Comparison of ENCODE assay signal across 13 mouse cellular contexts in the genomic region with DNA sequence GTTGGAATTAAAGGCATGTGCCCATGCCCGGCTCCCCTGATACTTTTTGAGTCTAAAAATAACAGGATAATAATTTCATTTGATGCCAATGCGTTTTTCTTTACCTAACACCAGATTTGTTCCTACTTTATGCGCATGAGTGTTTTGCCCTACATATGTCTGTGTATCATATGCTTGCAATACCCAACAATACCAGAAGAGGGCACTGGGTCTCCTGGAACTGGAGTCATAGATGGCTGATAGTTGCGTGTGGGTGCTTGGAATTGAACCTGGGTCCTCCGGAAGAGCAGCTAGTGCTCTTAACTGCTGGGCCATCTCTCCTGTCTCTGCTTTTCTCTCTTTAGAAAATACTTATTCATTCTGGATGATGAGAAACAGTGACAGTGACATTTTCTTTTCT.
DNase-seq lines count a peak whose midpoint lies in the region; ATAC-seq and TF ChIP-seq lines count a peak whose summit lies in the region.
"Had no signal": no experiment of that assay in that cellular context is flagged by ENCODE, and none has a peak within 500 bp of the region (broad histone marks: within the 10 kb centered on the region; RNA-seq: fewer than 3 reads in every experiment).

No protein-coding gene starts in this region.

- 92% methylated on average over 5 of the region's 5 CpGs for WGBS in kidney, postnatal 0 days
- 92% methylated on average over 5 of the region's 5 CpGs for WGBS in kidney, adult 2 months
- WGBS in thymus, adult 2 months = 91% methylated on average over 5 of the region's 5 CpGs

- no peak overlapping the region for H3K4me3 ChIP-seq in kidney, postnatal 0 days (replicated peaks; ENCODE audit: low read depth, low read length)
- H3K4me3 ChIP-seq in kidney, adult 2 months (ENCODE audit: insufficient read depth, low read depth, low read length) = no peak overlapping the region
- H3K4me3 ChIP-seq in thymus, adult 2 months (ENCODE audit: control insufficient read depth, insufficient read depth, low read length) = no peak overlapping the region
- H3K4me3 ChIP-seq in MEL (ENCODE audit: control insufficient read depth in 1 of 2, insufficient read depth in 1 of 2, low read depth in 2 of 2, low read length in 2 of 2) = no peak overlapping the region
- H3K4me3 ChIP-seq: lung, embryonic 15.5 days had no signal

- H3K27ac ChIP-seq in kidney, postnatal 0 days = no peak overlapping the region
- no peak overlapping the region for H3K27ac ChIP-seq in kidney, adult 2 months (ENCODE audit: insufficient read depth, low read depth, low read length)
- H3K27ac ChIP-seq in thymus, adult 2 months (ENCODE audit: control insufficient read depth, insufficient read depth, low read length) = no peak overlapping the region
- H3K27ac ChIP-seq in MEL (ENCODE audit: control insufficient read depth, low read depth, low read length) = no peak overlapping the region
- H3K27ac ChIP-seq: hindbrain, embryonic 14.5 days; lung, embryonic 15.5 days had no signal

- no peak for TF ChIP-seq POLR2A in kidney, adult 2 months (IDR thresholded peaks at IDR 0.05; ENCODE audit: low read depth, low read length)
- TF ChIP-seq POLR2A in thymus, adult 2 months (IDR thresholded peaks at IDR 0.05; ENCODE audit: control insufficient read depth, extremely low read depth, insufficient read depth, low read length, poor library complexity) = no peak
- TF ChIP-seq POLR2A in MEL (IDR thresholded peaks at IDR 0.05; ENCODE audit: control insufficient read depth in 1 of 2, insufficient read depth in 1 of 2, low read depth in 1 of 2, low read length in 2 of 2, poor library complexity in 1 of 2) = no peak

- no peaks in the 10 kb centered on the region for H3K79me2 ChIP-seq in MEL (ENCODE audit: control insufficient read depth, insufficient read depth, low read length, poor library complexity)

- no peak for DNase-seq in kidney, postnatal 0 days (ENCODE audit: low spot score)
- no peak for DNase-seq in kidney, adult 2 months
- peak; percentile 3 for DNase-seq in thymus, adult 2 months
- DNase-seq in thymus, postnatal 36 days = no peak
- peak; percentile 45 for DNase-seq in MEL (ENCODE audit: low read depth, low spot score)
- peak; percentile 28 for DNase-seq in testis, postnatal 14 days (ENCODE audit: low spot score)
- no peak for DNase-seq in adrenal gland, adult (ENCODE audit: inconsistent age in 2 of 2, low spot score in 1 of 2)
- DNase-seq: cerebellum, adult 2 months; gastrocnemius, postnatal 36 days; layer of hippocampus, adult 9-11 months had no signal

- TF ChIP-seq EP300 in MEL (IDR thresholded peaks at IDR 0.05; ENCODE audit: low read depth in 1 of 2, low read length in 2 of 2) = no peak

- H3K9ac ChIP-seq in kidney, postnatal 0 days (ENCODE audit: low read depth, low read length) = no peak overlapping the region
- no peak overlapping the region for H3K9ac ChIP-seq in MEL (ENCODE audit: control insufficient read depth, low read depth, low read length, poor library complexity, severe bottlenecking)
- H3K9ac ChIP-seq: hindbrain, embryonic 14.5 days; lung, embryonic 15.5 days had no signal

- no peaks in the 10 kb centered on the region for H3K36me3 ChIP-seq in kidney, postnatal 0 days (ENCODE audit: insufficient read depth, low read length)
- no peaks in the 10 kb centered on the region for H3K36me3 ChIP-seq in kidney, adult 2 months (ENCODE audit: control insufficient read depth, insufficient read depth, low read length)
- no peaks in the 10 kb centered on the region for H3K36me3 ChIP-seq in thymus, adult 2 months (ENCODE audit: control insufficient read depth, insufficient read depth, low read length)
- H3K36me3 ChIP-seq in MEL (ENCODE audit: control insufficient read depth in 1 of 2, insufficient read depth in 2 of 2, low read length in 2 of 2) = no peaks in the 10 kb centered on the region
- H3K36me3 ChIP-seq: lung, embryonic 15.5 days had no signal

- peak; percentile 50 for TF ChIP-seq RAD21 in MEL (IDR thresholded peaks at IDR 0.05; ENCODE audit: low read depth, low read length)

- H3K4me2 ChIP-seq in kidney, postnatal 0 days (ENCODE audit: low read length) = no peak overlapping the region
- H3K4me2 ChIP-seq: hindbrain, embryonic 14.5 days; lung, embryonic 15.5 days had no signal

- H3K9me3 ChIP-seq in kidney, postnatal 0 days (replicated peaks; ENCODE audit: low read length) = no peaks in the 10 kb centered on the region; the same call in 1 of the 2 replicates
- H3K9me3 ChIP-seq in MEL (replicated peaks; ENCODE audit: insufficient read depth, low read length) = no peaks in the 10 kb centered on the region
- H3K9me3 ChIP-seq: lung, embryonic 15.5 days had no signal

- no peaks in the 10 kb centered on the region for H3K4me1 ChIP-seq in kidney, postnatal 0 days (replicated peaks; ENCODE audit: insufficient read depth, low read length)
- no peaks in the 10 kb centered on the region for H3K4me1 ChIP-seq in kidney, adult 2 months (ENCODE audit: control insufficient read depth, insufficient read depth, low read length)
- H3K4me1 ChIP-seq in thymus, adult 2 months (replicated peaks; ENCODE audit: control insufficient read depth, insufficient read depth, low read length) = no peaks in the 10 kb centered on the region
- no peaks in the 10 kb centered on the region for H3K4me1 ChIP-seq in MEL (ENCODE audit: control insufficient read depth in 1 of 2, insufficient read depth in 2 of 2, low read length in 2 of 2)
- H3K4me1 ChIP-seq: lung, embryonic 15.5 days had no signal

- ATAC-seq in kidney, postnatal 0 days (replicated peaks; ENCODE audit: low FRiP score, low read depth) = no peak
- ATAC-seq: forebrain, embryonic 16.5 days had no signal

- no peaks in the 10 kb centered on the region for H3K27me3 ChIP-seq in kidney, postnatal 0 days (ENCODE audit: insufficient read depth, low read length)
- H3K27me3 ChIP-seq in kidney, adult 2 months (replicated peaks; ENCODE audit: control insufficient read depth, insufficient read depth, low read length) = no peaks in the 10 kb centered on the region
- no peaks in the 10 kb centered on the region for H3K27me3 ChIP-seq in thymus, adult 2 months (ENCODE audit: control insufficient read depth, insufficient read depth, low read length)
- H3K27me3 ChIP-seq in MEL (ENCODE audit: control insufficient read depth in 1 of 2, insufficient read depth in 2 of 2, low read length in 2 of 2) = peaks cover 0 to 2% of the 10 kb centered on the region in 2 experiments; a peak in 3 of 4 replicates
- H3K27me3 ChIP-seq: lung, embryonic 15.5 days had no signal

- peak; percentile 31; the same call in 1 of the 2 replicates for TF ChIP-seq CTCF in kidney, postnatal 0 days (IDR thresholded peaks at IDR 0.05; ENCODE audit: low read depth)
- no peak for TF ChIP-seq CTCF in kidney, adult 2 months (conservative IDR thresholded peaks at IDR 0.05; ENCODE audit: insufficient read depth, insufficient read length, low read depth, low read length)
- no peak for TF ChIP-seq CTCF in thymus, adult 2 months (IDR thresholded peaks at IDR 0.05; ENCODE audit: borderline replicate concordance, control insufficient read depth, extremely low read depth, insufficient read depth, low read length, poor library complexity)
- TF ChIP-seq CTCF in MEL (IDR thresholded peaks at IDR 0.05 in 2 of 3, conservative IDR thresholded peaks at IDR 0.05 in 1 of 3; ENCODE audit: control insufficient read depth in 1 of 3, insufficient read depth in 1 of 3, low read depth in 2 of 3, low read length in 3 of 3, poor library complexity in 1 of 3, severe bottlenecking in 1 of 3) = peak; percentile 20 to 61 (median 57); a peak in 5 of 6 replicates

TF ChIP-seq in MEL, 35 proteins besides CTCF, POLR2A, EP300 and RAD21:
- TF ChIP-seq SMC3 (IDR thresholded peaks at IDR 0.05; ENCODE audit: low read depth, low read length) = peak; percentile 50
- no peak for TF ChIP-seq TCF12 (IDR thresholded peaks at IDR 0.05; ENCODE audit: low read depth, low read length)
- TF ChIP-seq ZC3H11A (IDR thresholded peaks at IDR 0.05; ENCODE audit: low read depth, low read length) = 0 out of 2 replicates have a peak, but pooled peaks have one; percentile 18

Comparison
In these comparisons a context has a peak if more than half of its experiments do, and no peak if none do; other contexts are left out.
1. DNase-seq: peak in thymus, adult 2 months (single experiment), MEL (single experiment) and testis, postnatal 14 days (single experiment); none in kidney, postnatal 0 days (single experiment), kidney, adult 2 months (single experiment), thymus, postnatal 36 days (0 of 2) and adrenal gland, adult (0 of 2).
2. CTCF ChIP-seq: peak in kidney, postnatal 0 days (single experiment) and MEL (3 of 3); none in kidney, adult 2 months (single experiment) and thymus, adult 2 months (single experiment).